Mouse (Mus musculus): ENCODE measurements around the gene Olfr1118.
"Not testable (repeated sequence)": the region's sequence is repeated elsewhere in the genome, so short reads cannot be mapped to it uniquely, and the experiment has no call there.

The Olfr1118 gene

DNA sequence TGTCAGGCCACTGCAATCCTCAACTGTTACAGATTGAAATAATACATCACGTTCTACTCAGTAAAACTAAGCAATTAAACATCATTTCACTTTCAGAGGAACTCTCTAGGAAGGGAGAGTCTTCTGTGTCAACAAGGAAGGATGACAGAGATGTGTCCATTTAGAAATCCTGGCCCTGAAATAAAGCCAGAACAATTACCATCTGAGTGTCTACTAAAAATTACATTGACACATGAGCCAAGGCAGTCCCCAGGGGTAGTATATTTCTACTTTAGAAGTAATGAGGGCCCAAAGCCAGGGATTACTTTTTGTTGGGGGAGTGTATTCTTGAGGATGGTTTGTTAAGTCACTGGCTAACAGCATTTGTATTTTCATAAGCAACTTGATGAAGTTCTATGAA lies at the start of gene Olfr1118:
TSS of gene Olfr1118 (plus strand) at position 301 of the 400 bp plus-strand sequence.
- no peak for DNase-seq

- DNase-seq = no peak
Measured at GRCm38 (mm10) chr2:87267234-87267633, 40.1 kb upstream of the Olfr1118 start, which contains the start of gene Olfr1116. Gene Olfr1116 (plus strand): TSS chr2:87267534.

GRCm38 (mm10) chr2:87293977-87294376 lies 13.4 kb upstream of the Olfr1118 start:
- not testable (repeated sequence) for DNase-seq

GRCm38 (mm10) chr2:87354515-87354914 lies 47.1 kb downstream of the Olfr1118 start, which contains the start of gene Olfr1120:
Gene Olfr1120 (plus strand): TSS chr2:87354815.
- no peak for DNase-seq

GRCm38 (mm10) chr2:87360121-87360520 lies 52.7 kb downstream of the Olfr1118 start:
- not testable (repeated sequence) for DNase-seq
